Mouse (Mus musculus): Measurements from ENCODE around the gene Gm20388. TPM values are rescaled to one million over a fixed set of nuclear protein-coding genes. Genes with fewer than 3 reads are reported as not detected.

Gm20388 gene
- polyA plus RNA-seq, 1 experiment from 2014 or later, result 5.3 TPM

DNA sequence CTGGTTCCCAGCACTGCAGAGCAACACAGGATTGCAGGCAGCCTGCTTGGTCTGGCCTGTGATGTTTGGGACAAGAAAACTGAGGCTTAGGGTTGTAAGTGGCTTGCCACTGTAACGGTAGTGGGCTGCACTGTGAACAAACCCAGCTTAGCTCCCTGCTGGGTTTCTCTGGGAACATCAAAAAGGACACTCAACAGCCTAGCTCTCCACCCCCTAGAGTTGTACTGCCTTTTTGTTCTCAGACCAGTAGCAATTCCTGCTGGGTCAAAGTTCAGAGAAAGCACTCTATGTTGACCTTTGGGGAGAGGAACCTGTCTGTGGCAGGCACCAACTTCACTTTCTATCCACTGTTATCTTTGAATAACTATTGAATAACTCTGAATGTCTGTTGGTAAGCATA lies 3423.8 kb downstream of the Gm20388 start:
- Histone ChIP-seq H3K27me3 (replicated peaks; ENCODE audit: control insufficient read depth, insufficient read depth, low read length) (no peaks in the 10 kb centered on the region), H3K9me3 (ENCODE audit: control insufficient read depth, low read length) (no peaks in the 10 kb centered on the region), H3K4me1 (replicated peaks; ENCODE audit: control insufficient read depth, insufficient read depth, low read length) (peaks cover 16% of the 10 kb centered on the region), H3K9ac (ENCODE audit: low read depth, low read length) (no peak overlapping the region), H3K36me3 (ENCODE audit: control insufficient read depth, insufficient read depth, low read length) (no peaks in the 10 kb centered on the region), H3K4me2 (peak overlapping the region; percentile 97), H3K4me3 (ENCODE audit: low read depth, low read length) (no peak overlapping the region), H3K27ac (ENCODE audit: low read depth, low read length) (peak overlapping the region; percentile 51)
- WGBS, result 13% methylated on average over 1 of the region's 1 CpGs
- no peak for DNase-seq (ENCODE audit: low spot score)
- ATAC-seq (replicated peaks; ENCODE audit: low FRiP score), result no peak

DNA sequence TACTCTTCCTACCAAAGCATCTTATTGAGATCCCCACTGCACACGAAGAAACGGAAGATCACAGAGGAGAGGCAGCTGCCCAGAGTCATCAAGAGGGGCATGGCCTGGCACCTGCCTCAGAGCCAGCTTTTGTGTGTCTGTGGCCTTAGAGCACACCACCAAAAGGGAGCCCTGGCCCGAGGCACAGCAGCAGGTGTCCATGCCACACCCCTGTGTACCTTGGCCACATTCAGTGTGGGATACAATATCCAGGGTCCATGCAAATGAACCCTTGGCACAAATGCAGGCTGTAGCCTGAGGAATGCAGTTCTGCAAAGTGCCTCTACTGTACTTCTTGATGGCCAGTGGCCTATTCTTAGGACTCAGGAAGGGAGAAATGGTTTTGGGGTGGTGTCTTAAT lies 3426.8 kb downstream of the Gm20388 start:
- WGBS, result 87% methylated on average over 3 of the region's 3 CpGs
- peaks cover 17% of the 10 kb centered on the region for H3K4me1 ChIP-seq (replicated peaks; ENCODE audit: control insufficient read depth, insufficient read depth, low read length)

DNA sequence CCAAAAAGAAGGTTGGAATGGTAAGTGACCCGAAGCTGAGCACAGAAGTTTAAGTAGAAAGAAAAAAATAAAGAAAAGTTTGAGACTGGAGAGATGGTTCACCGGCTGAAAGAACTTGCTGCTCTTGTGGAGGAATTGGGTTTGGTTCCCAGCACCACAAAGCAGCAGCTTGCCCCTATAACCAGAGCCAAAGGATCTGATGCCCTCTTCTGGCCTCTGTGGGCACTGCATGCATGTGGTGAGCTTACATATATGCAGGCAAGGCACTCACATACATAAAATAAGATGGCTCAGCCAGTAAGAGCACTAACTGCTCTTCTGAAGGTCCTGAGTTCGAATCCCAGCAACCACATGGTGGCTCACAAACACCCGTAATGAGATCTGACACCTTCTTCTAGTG lies 3429.4 kb downstream of the Gm20388 start:
- WGBS, result 93% methylated on average over 4 of the region's 4 CpGs
- DNase-seq (ENCODE audit: low spot score), result no peak
- ATAC-seq (replicated peaks; ENCODE audit: low FRiP score), result no peak

More for the DNA sequence above, 3426.8 kb downstream of the Gm20388 start:
- H3K27ac ChIP-seq (ENCODE audit: low read depth, low read length), result no peak overlapping the region
- DNase-seq (ENCODE audit: low spot score) (no peak), ATAC-seq (replicated peaks; ENCODE audit: low FRiP score) (no peak)
- H3K4me3 ChIP-seq (ENCODE audit: low read depth, low read length), result no peak overlapping the region
- no peaks in the 10 kb centered on the region for H3K9me3 ChIP-seq (ENCODE audit: control insufficient read depth, low read length)
- no peak overlapping the region for H3K9ac ChIP-seq (ENCODE audit: low read depth, low read length)
- H3K4me2 ChIP-seq, result no peak overlapping the region
- H3K36me3 ChIP-seq (ENCODE audit: control insufficient read depth, insufficient read depth, low read length), result no peaks in the 10 kb centered on the region
- no peaks in the 10 kb centered on the region for H3K27me3 ChIP-seq (replicated peaks; ENCODE audit: control insufficient read depth, insufficient read depth, low read length)

DNA sequence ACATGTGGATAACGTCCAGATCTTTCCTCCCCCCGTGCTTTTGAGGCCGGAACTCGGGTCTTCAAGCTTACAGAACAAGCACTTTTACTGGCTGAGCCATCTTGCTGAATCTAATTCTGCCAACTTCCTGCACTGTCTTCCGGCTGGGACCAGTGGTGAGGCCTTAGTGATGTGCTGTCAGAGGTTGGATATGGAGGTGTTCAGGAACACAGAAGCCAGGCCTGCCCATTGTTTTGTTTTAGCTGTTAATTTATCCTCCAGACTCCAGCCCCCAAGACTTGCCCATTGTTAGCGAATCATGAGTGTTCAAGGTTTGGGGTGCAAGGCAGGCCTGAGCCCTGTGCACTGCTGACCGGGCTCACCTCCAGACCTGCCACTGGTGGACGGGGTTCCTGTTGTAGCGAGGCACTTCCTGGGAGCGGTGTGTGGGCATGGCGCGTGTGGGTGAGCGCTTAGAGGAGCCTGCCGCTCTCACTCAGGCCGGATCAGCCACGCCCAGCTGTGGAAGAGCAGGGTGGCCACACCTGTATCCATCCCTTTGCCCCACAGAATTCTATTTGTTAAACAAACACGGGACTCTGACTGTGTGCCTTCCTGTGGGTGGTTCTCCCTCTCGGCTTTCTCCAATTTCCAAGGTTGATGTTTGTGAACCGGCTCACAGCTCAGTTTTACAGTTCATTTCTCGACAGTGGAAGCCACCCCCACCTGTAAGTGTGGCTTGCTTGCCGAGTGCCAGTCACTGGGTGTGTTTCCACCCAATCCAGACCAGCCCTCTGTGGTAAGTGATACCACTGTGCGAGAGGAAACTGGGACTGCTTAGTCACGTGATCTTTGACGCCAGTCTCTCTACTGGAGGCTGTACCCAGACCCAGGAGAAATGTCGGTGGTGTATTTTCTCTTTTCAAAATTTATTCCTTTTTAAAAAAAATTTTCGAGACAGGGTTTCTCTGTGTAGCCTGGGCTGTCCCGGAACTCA lies 3430.7 kb downstream of the Gm20388 start:
- Histone ChIP-seq H3K4me3 (ENCODE audit: low read depth, low read length) (no peak overlapping the region), H3K27me3 (replicated peaks; ENCODE audit: control insufficient read depth, insufficient read depth, low read length) (no peaks in the 10 kb centered on the region), H3K9ac (ENCODE audit: low read depth, low read length) (no peak overlapping the region), H3K4me2 (no peak overlapping the region), H3K4me1 (replicated peaks; ENCODE audit: control insufficient read depth, insufficient read depth, low read length) (peaks cover 15% of the 10 kb centered on the region; the same call in 1 of the 2 replicates), H3K27ac (ENCODE audit: low read depth, low read length) (no peak overlapping the region), H3K36me3 (ENCODE audit: control insufficient read depth, insufficient read depth, low read length) (no peaks in the 10 kb centered on the region), H3K9me3 (ENCODE audit: control insufficient read depth, low read length) (no peaks in the 10 kb centered on the region)
- ATAC-seq (replicated peaks; ENCODE audit: low FRiP score) (peak; percentile 68; the same call in 1 of the 2 replicates), DNase-seq (ENCODE audit: low spot score) (no peak)
- 73% methylated on average over 27 of the region's 27 CpGs for WGBS

More for the DNA sequence above, 3429.4 kb downstream of the Gm20388 start:
- H3K4me1 ChIP-seq (replicated peaks; ENCODE audit: control insufficient read depth, insufficient read depth, low read length), result peaks cover 15% of the 10 kb centered on the region; the same call in 1 of the 2 replicates
- H3K4me2 ChIP-seq, result no peak overlapping the region
- no peak overlapping the region for H3K27ac ChIP-seq (ENCODE audit: low read depth, low read length)
- no peak overlapping the region for H3K4me3 ChIP-seq (ENCODE audit: low read depth, low read length)
- no peaks in the 10 kb centered on the region for H3K9me3 ChIP-seq (ENCODE audit: control insufficient read depth, low read length)
- H3K27me3 ChIP-seq (replicated peaks; ENCODE audit: control insufficient read depth, insufficient read depth, low read length), result no peaks in the 10 kb centered on the region
- no peak overlapping the region for H3K9ac ChIP-seq (ENCODE audit: low read depth, low read length)
- H3K36me3 ChIP-seq (ENCODE audit: control insufficient read depth, insufficient read depth, low read length), result no peaks in the 10 kb centered on the region

DNA sequence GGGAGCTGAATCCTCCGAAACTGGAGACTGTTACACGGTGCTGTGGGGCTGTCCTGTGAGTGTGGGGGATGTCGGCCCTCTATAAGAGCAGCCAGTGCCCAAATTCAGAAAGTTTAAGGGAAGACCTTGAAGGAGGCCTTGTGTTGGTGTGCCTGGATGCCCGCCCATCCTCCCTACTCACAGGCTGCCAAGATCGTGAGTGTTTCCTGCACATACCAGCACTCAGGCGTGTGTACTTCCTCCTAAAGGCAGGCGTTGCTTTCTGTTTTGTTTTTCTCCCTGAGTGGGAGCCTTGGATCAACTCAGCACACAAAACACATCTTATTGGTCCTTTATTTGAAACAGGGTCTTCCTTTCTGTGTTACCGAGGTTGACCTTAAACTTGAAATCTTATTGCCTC lies 3431.6 kb downstream of the Gm20388 start:
- Histone ChIP-seq H3K27me3 (replicated peaks; ENCODE audit: control insufficient read depth, insufficient read depth, low read length) (no peaks in the 10 kb centered on the region), H3K27ac (ENCODE audit: low read depth, low read length) (no peak overlapping the region), H3K9ac (ENCODE audit: low read depth, low read length) (no peak overlapping the region), H3K9me3 (ENCODE audit: control insufficient read depth, low read length) (no peaks in the 10 kb centered on the region), H3K4me1 (replicated peaks; ENCODE audit: control insufficient read depth, insufficient read depth, low read length) (peaks cover 15% of the 10 kb centered on the region; the same call in 1 of the 2 replicates), H3K36me3 (ENCODE audit: control insufficient read depth, insufficient read depth, low read length) (no peaks in the 10 kb centered on the region), H3K4me3 (ENCODE audit: low read depth, low read length) (no peak overlapping the region), H3K4me2 (no peak overlapping the region)
- DNase-seq (ENCODE audit: low spot score) (no peak), ATAC-seq (replicated peaks; ENCODE audit: low FRiP score) (no peak)
- 67% methylated on average over 8 of the region's 8 CpGs for WGBS

DNA sequence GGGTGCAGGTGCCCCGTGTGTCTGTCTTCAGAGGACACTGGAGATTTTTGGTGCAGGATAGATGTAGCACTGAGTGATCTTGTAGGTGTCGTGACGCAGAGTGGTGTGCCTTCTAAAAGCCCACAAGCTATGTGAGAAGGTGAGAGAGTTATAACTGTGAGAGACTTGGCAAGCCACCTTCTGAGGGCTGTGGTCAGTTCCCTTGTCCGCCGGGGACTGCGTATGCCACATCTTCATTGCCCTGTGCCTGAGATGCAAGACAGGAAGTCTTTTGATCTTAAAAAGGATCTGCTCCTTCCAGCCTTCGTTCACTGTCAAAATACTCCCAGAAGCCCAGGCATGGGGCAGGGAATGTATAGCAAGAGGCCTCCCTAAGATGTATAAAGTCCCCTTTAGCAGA lies 3432.3 kb downstream of the Gm20388 start:
- H3K9me3 ChIP-seq (ENCODE audit: control insufficient read depth, low read length), result no peaks in the 10 kb centered on the region
- WGBS, result 59% methylated on average over 7 of the region's 7 CpGs
- no peak for DNase-seq (ENCODE audit: low spot score)
- no peaks in the 10 kb centered on the region for H3K27me3 ChIP-seq (replicated peaks; ENCODE audit: control insufficient read depth, insufficient read depth, low read length)
- no peak overlapping the region for H3K4me3 ChIP-seq (ENCODE audit: low read depth, low read length)
- H3K4me2 ChIP-seq, result no peak overlapping the region
- no peak for ATAC-seq (replicated peaks; ENCODE audit: low FRiP score)
- peaks cover 18% of the 10 kb centered on the region for H3K4me1 ChIP-seq (replicated peaks; ENCODE audit: control insufficient read depth, insufficient read depth, low read length)
- H3K36me3 ChIP-seq (ENCODE audit: control insufficient read depth, insufficient read depth, low read length), result no peaks in the 10 kb centered on the region
- H3K9ac ChIP-seq (ENCODE audit: low read depth, low read length), result no peak overlapping the region
- H3K27ac ChIP-seq (ENCODE audit: low read depth, low read length), result no peak overlapping the region

DNA sequence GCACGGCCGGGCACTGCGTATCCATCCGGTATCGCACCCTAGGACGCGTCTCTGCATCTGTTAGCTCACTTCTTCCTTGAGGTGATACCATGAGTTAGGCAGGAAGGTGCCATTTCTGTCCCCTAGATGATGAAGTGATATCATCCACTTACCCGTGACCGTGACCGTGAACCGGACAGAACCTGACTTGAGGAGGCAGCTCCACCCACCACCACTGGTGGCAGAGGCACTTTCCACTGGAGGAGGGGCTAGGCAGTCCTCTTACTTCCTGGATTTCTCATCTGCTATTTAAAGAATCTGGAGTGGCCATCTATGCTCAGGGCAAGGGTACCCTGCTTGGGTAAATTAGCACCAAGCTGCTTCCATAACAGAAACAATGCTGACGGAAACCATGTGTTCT lies 3432.8 kb downstream of the Gm20388 start:
- no peaks in the 10 kb centered on the region for H3K36me3 ChIP-seq (ENCODE audit: control insufficient read depth, insufficient read depth, low read length)
- H3K4me1 ChIP-seq (replicated peaks; ENCODE audit: control insufficient read depth, insufficient read depth, low read length), result peaks cover 23% of the 10 kb centered on the region
- H3K27ac ChIP-seq (ENCODE audit: low read depth, low read length), result no peak overlapping the region
- no peak overlapping the region for H3K9ac ChIP-seq (ENCODE audit: low read depth, low read length)
- DNase-seq (ENCODE audit: low spot score) (no peak), ATAC-seq (replicated peaks; ENCODE audit: low FRiP score) (no peak)
- no peak overlapping the region for H3K4me3 ChIP-seq (ENCODE audit: low read depth, low read length)
- H3K27me3 ChIP-seq (replicated peaks; ENCODE audit: control insufficient read depth, insufficient read depth, low read length), result no peaks in the 10 kb centered on the region
- 77% methylated on average over 12 of the region's 12 CpGs for WGBS
- H3K9me3 ChIP-seq (ENCODE audit: control insufficient read depth, low read length), result no peaks in the 10 kb centered on the region
- no peak overlapping the region for H3K4me2 ChIP-seq

DNA sequence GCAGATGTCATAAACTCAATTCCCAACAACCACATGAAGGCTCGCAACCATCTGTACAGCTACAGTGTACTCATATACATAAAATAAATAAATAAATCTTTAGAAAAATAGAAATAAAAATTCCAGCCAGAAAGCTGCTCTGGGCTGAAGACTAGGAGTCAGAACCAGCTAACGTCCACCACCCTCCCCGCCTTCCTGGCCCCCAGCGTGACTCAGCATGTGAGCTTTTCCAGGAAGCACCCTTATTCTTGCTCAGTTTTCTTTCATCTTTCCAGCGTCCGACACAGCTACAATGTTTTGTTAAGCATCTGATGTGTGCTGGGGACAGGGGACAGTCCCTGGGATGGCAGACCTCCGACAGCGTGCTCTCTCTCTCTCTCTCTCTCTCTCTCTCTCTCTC lies 3434.5 kb downstream of the Gm20388 start:
- Histone ChIP-seq H3K4me3 (ENCODE audit: low read depth, low read length) (no peak overlapping the region), H3K27me3 (replicated peaks; ENCODE audit: control insufficient read depth, insufficient read depth, low read length) (no peaks in the 10 kb centered on the region), H3K9ac (ENCODE audit: low read depth, low read length) (no peak overlapping the region), H3K4me2 (no peak overlapping the region), H3K4me1 (replicated peaks; ENCODE audit: control insufficient read depth, insufficient read depth, low read length) (peaks cover 31% of the 10 kb centered on the region), H3K27ac (ENCODE audit: low read depth, low read length) (no peak overlapping the region), H3K9me3 (ENCODE audit: control insufficient read depth, low read length) (no peaks in the 10 kb centered on the region), H3K36me3 (ENCODE audit: control insufficient read depth, insufficient read depth, low read length) (no peaks in the 10 kb centered on the region)
- WGBS, result 74% methylated on average over 8 of the region's 8 CpGs
- ATAC-seq (replicated peaks; ENCODE audit: low FRiP score) (no peak), DNase-seq (ENCODE audit: low spot score) (no peak)

DNA sequence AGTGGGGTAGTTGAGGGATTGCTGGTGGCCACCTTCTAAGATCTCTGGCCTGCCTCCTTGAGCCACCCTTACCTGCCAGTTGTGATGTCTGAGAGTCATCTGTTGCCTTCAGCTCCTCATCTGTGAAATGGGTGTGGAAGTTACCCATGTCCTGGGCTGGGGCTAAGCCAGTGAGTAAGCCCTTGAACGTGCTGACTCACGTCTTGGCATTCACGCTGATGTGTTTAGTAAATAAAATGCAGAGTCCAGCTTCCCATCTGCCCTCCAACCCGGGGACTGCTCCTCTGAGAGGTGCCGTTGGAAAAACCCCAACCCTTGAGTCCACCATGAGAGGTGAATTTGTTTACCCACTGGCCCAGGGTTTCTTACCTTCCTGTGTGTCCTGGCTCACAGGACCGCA lies 3435.2 kb downstream of the Gm20388 start:
- no peak overlapping the region for H3K4me2 ChIP-seq
- no peaks in the 10 kb centered on the region for H3K9me3 ChIP-seq (ENCODE audit: control insufficient read depth, low read length)
- peaks cover 31% of the 10 kb centered on the region for H3K4me1 ChIP-seq (replicated peaks; ENCODE audit: control insufficient read depth, insufficient read depth, low read length)
- H3K9ac ChIP-seq (ENCODE audit: low read depth, low read length), result no peak overlapping the region
- no peak for ATAC-seq (replicated peaks; ENCODE audit: low FRiP score)
- H3K27me3 ChIP-seq (replicated peaks; ENCODE audit: control insufficient read depth, insufficient read depth, low read length), result no peaks in the 10 kb centered on the region
- 85% methylated on average over 6 of the region's 6 CpGs for WGBS
- no peak overlapping the region for H3K27ac ChIP-seq (ENCODE audit: low read depth, low read length)
- DNase-seq (ENCODE audit: low spot score), result no peak
- no peaks in the 10 kb centered on the region for H3K36me3 ChIP-seq (ENCODE audit: control insufficient read depth, insufficient read depth, low read length)
- no peak overlapping the region for H3K4me3 ChIP-seq (ENCODE audit: low read depth, low read length)
